Mouse (Mus musculus) olfactory bulb, adult 2 months (tissue): ENCODE results near the gene Mical1.
"Not testable (repeated sequence)": the region's sequence is repeated elsewhere in the genome, so short reads cannot be mapped to it uniquely, and the experiment has no call there.

Experiments
- CTCF ChIP-seq: fragments of 200-500 bp; IDR thresholded peaks from 2 replicates; pipeline ENCODE4 v1.5.1; 2012; ENCODE audit warnings: low read depth, mild to moderate bottlenecking, low read length, moderate library complexity; ENCODE audit not compliant: insufficient read depth
- POLR2A ChIP-seq: fragments of 200-500 bp; IDR thresholded peaks from 2 replicates; pipeline ENCODE4 v1.6.1; 2012; ENCODE audit warnings: mild to moderate bottlenecking, low read depth, low read length, moderate library complexity; ENCODE audit not compliant: insufficient read depth

DNA sequence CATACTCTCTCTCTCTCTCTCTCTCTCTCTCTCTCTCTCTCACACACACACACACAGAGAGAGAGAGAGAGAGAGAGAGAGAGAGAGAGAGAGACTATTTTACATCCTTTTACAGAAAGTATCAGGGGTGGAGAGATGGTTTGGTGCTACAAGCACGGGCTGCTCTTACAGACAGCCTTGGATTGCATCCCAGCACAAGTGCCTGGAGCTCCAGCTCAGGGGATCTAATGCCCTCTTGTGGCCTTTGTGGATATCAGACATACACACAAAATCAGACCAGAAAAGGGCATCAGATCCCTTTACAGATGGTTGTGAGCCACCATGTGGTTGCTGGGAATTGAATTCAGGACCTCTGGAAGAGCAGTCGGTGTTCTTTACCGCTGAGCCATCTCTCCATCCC, 29.3 kb downstream of the Mical1 start:
- TF ChIP-seq CTCF, POLR2A: not testable (repeated sequence)
